Mouse (Mus musculus) cerebellum, postnatal 36 days (tissue): ENCODE measurements around the gene Prdx3.
A peak's percentile ranks its signal among the peaks of the same experiment; 100 is the strongest.

ENCODE experiments used
- DNase-seq, 2 experiments: peaks; one replicate each; pipeline ENCODE4 v3.0.0; 2021 to 2022; ENCODE audit warnings: mixed read lengths in 2 of 2

The Prdx3 gene

DNA sequence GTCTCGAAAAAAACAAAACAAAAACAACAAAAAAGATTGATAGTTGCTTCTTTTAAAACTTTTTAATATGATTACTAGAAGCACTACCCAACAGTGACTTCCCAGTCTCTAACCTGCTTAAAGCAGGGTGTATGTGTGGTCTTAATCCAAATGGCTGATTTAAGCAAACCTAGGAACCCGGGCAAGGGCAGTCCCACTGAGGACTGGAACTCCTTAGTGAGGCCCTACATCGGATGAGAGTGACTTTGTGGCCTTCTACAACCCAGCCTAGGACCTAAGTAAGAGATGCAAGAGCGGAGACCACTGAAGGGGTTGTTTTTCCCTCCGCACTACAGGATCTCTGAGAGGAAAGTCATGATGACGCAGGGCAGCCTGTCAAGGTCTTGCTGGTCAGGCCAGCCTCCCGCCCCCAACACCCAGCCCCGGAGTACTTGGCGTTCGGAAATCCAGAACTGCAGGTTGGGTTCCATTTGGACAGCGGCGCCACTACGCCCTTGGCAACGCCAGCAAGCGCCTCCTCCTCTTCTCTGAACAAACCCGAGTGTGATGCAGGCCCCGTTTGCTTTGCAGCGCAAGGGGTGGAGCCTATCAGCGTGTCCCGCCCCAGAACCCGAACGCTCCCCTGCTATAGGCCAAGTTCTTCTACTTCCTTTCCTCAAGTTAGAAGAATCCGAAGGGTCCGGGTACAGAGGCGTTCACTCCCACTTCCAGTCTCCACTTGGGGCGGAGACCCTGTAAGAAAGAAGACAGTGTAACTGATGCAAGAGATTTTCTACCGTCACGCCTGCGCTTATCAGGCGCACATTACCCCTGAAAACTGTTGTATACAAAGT lies 13.3 kb downstream of the Prdx3 start, which contains the start of gene Sfxn4:
TSS of gene Sfxn4 (minus strand) at position 612 of the 833 bp plus-strand sequence.
- peak; percentile 86 to 87 for DNase-seq

DNA sequence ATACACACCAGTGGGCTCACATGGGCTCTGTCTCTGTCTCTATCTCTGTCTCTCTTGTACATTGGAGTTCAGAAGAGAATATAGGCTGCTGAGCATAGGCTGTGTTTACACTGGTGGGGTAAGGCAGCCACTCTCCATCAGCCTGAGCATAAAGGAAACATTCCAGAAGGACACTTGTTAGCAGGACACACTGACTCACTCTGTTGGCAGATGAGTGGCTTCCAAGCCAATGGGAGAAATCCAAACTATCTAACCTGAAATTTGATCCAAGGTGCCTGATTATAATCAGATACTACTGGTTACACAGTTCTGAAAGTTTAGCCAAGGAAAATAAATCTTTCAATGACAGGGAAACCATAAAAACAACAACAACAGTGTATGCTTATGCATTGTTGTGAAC lies 28.6 kb downstream of the Prdx3 start:
- no peak for DNase-seq

DNA sequence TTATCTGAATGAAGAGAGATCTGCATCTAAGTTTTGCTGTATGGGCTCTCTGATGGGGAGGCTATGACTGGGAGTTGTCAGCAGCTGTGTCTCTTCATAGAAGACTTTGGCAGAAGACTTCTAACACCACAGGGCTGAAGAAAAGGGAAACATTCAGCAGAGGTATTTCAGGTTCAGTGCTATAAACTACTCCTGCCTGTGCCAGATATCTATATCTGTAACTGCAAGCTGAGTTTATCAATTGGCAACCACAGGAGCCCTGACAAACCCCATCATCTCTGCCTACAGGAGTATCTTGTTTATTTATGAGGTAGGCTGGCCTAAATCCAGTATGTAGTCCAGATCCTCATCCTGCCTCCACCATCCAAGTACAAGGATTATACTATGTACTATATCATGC lies 31.0 kb downstream of the Prdx3 start:
- no peak for DNase-seq

DNA sequence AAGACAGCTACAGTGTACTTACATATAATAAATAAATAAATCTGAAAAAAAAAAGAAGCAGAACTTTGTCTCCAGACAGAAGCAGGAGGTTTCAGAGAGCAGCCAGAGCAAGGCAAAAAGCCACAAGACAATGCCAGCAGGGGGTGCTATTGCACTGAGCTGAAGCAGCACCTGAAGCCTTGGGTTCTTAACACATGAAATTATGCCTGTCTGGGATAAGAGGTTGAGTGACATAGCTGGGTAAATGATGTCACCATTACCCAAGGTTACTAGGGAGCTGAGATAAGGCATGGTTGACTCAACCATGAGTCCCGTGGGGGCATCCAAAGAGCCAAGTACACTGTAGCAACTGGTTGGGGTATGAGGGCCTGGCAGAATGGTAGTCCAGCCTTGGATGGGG lies 36.6 kb downstream of the Prdx3 start:
- DNase-seq = peak; percentile 69 to 72

GRCm38 (mm10) chr19:60818677-60819076 lies 55.7 kb downstream of the Prdx3 start:
- DNase-seq = no peak
